Mouse (Mus musculus) urinary bladder, postnatal 25 days (tissue): ENCODE measurements around the gene Pbx1.
"Not testable (repeated sequence)": the region's sequence is repeated elsewhere in the genome, so short reads cannot be mapped to it uniquely, and the experiment has no call there.

Experiments
- DNase-seq: peaks from one replicate; pipeline ENCODE4 v3.0.0; 2022; ENCODE audit warnings: low spot score

Gene Pbx1

DNA sequence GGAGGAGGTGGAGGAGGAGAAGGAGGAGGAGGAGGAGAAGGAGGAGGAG lies at the start of gene Pbx1:
TSS of gene Pbx1 (minus strand) at position 39 of the 49 bp plus-strand sequence.
- not testable (repeated sequence) for DNase-seq

DNA sequence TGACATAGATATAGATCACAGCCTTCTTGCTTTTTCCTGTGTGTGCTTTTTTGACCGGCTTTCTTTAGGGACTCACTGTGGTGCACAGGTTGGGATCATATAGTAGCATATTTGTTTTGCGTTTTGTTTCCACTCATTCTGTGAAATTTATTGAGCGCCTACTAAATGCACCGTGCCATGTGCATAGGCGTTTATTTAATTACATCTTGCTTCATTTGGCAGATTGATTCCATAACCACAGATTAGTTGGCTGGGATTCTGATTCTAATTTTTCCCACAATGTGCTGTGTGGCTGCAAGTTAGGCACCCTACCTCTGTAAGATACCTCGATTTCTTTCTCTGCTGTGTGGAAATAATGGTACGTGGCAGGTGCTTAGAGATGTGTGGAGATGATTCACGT lies 47.6 kb upstream of the Pbx1 start:
- DNase-seq, result no peak

DNA sequence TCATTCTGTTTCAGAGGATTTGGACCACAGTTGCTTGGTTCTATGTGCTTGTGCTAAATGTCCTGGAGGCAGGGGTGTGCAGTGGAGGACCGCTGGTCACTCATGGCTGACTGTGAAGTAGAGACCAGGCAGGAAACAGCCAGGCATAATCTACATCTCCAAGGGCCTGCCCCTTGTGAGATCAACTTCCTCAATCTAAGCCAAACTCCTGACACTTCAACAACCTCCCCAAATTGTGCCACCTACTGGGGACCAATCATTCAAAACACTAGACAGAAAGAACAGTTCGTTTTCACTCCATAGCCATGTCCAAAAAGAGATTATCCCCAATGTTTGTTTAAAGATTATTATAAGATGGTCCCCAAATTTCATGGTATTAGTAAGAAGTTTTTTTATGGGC lies 46.8 kb upstream of the Pbx1 start:
- no peak for DNase-seq

DNA sequence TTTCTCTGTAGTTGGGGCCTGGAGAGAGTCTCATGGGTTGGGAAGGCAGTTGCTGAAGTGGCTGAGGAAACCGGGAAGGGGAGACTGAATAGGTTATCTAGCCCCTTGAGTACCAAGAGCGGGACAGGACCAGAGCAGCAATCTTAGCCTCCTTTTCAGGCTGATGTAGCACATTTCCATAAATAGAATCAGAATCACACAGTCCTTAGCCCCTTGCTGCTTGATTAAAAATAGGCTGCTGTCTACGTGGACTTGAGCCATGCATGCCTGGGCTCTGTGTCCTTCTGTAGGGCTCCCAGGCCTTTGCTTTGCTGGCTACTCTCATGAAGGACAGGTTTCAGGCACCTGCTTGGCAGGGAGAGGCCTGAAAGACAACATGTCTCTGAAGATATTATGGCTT lies 44.8 kb upstream of the Pbx1 start:
- DNase-seq, result no peak

DNA sequence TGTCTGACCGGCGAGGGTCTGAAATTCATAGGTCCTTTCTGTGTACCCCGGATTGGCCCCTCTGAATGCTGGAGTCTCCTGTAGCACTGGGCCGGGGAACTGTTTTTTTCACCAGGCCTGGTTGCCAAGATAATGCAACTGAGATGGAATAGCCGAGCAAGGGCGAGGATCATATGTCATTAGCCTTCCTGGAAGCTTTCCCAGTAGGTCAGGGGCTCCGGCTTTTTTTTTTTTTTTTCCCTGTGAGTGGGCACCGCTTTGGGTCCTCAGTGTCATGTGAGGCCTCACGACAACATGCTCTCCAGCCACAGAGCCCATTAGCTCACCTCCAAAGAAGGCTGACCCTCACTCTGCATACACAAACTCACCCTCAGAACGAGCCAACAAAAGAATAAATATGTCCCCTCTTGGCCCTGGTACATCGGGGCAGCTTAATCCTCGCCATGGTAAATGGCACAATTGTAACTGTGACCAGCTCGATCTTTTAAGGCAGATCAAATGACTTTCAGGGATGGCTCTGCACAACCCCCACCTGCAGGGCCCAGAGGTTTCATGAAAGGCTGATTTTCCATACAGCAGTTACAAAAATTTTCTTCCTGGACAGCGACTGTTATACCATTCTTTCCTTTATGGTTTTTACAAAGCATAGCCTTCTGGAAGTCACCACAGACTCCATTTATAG lies 44.3 kb upstream of the Pbx1 start:
- DNase-seq, result no peak

DNA sequence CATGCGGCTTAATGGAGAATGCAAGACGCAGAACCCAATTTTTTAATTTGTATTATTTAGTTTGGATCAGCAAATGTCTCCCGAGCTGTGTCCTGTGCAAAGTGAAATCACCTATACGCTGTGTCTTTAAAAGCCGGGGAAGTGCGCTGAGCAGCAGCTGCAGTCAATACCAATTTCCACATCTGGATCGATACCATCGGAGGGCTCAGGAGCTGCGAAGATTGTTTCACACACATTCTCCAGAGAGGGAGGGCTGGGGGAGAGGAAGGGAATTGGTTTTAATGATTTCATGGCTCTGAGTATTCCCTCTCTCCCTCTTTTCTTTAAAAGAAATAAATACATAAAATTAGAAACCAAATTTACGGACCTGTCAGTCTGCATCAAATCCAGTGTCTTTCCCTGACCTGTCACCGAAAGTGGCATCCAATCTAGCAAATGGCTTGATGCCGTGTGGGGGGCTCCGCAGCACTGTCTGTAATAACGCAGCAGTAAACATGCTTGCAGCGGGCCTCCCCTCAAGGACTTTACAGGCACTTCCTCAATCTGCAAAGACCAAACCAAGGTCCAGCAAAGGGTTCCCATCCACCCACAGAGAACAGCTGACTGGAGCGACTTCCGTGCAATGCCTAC lies 43.6 kb upstream of the Pbx1 start:
- no peak for DNase-seq

DNA sequence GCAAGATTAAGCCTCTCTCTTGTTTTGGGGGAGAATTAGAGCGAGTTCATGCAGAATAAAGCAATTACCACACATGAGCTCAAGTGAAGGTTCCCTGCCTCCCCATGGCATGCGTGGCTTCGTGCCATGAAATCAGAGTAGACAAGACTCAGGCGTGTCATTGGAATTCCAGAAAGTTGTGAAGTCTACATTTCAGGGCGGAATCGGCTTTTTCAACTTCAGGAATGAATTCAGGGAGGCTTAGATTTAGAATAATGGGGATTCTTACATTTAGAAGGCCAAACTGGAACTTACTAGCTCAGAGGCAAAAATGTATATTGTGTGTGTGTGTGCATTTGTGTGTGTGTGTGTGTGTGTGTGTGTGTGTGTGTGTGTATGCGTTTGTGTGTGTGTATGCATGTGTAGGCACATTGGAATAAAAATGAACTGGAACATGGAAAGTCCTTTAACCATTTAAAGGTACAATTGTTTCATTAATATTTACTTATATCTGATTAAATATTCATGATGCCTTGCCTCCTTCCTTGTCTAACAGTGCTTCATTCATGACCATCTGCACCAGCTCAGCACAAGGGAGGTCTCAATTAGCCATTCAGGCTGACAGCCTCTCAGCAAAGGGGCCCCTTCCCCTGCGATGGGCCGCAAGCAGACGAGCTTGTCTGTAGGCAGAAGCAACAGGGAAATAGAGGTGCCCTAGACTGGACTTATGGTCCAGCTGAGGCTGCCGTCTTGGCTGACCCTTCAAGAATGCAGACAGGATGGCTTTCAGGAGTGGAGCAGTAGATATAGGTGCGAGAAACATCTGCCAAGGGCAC lies 41.4 kb upstream of the Pbx1 start:
- peak; percentile 27 for DNase-seq

DNA sequence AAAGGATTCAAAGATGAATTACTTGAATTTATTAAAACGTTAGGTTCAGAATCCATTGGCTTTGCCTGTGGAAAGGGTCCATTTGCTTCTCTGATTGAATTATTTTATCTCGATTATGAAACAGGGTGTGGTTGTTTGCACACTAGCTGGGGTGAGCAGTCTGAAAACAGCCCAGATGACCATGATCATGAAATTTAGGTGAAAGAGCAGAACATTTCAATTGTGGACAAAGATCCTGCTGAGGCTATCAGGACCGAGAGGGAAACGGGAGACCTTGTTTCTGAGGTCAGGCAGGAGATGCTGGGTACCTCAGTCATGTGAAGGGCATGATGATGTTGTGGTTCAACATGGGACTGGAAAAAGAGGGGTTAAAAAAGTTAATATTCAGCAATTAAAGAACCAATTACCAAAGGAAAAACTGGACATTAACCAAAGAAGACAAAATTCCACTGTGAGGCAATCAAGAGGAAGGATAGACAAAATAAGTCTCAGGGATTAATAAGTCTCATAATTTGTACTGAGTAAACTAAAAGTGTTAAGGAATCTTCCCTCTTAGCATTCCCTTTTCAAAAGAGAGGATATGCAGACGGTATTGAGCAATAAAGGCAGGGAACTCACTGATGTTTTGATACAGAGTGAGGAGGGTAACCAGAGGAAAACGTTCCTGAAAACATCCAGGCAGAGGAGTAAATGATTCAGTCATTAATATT lies 40.6 kb upstream of the Pbx1 start:
- peak; percentile 8 for DNase-seq

DNA sequence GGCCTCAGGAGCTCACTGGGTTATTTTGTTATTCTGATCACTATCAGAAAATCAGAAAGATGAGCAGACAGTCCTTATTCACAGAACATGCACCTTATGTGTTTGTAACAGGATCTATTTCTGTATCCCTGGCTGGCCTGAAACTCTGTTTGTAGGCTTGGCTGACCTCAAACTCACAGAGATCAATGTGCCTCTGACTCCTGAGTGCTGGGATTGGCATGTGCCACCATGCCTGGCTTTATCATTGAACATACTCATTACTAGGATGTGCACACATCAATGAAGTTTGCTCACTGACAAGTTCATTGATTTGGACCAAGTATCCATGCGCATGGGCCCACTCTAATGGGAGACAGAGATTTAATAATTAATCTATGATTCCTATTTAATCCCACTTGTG lies 27.4 kb upstream of the Pbx1 start:
- no peak for DNase-seq

DNA sequence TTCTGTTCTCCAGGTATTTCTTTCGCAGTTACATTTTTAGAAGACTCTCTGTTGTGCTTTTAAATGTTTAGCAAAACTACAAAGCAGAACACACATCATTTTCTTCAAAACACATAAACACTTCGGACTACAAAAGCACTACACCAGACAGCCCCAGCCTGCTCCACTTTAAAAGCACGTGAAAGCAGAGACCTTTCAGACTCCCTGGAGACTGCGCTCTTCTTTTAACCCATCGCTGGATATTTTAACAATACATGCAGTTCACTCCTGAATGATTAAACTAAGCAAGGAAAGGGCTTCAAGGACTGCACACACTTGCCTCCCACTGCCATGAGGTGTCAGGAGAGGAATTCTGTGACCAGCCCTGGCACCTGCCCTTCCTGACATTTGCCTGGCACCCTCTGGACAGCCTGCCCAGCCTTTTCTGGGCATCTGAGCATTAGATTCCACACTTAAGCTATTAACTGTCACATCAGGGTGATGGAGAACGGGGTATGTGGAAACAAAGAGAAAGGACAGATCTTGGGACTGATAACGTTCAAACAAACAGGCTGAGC lies 25.2 kb upstream of the Pbx1 start:
- no peak for DNase-seq

DNA sequence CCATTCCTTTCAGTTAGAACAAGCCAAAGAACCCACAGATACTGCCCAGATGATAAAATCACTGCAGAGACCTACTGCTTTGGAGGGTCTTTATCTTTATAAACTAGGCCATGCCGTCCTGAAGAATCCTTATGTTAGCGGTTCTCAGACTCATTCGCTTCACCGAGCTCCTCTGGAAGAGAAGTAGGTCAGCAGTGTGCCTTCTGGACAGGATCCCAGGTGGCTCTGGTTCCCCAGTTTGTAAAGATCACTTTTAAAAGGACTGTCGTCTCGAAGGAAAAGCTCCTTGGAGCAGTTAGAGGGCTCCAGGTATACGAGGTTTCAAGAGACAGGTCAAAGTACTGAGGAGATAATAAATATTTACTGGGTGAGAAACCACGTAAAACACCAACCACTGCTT lies 23.1 kb upstream of the Pbx1 start:
- DNase-seq, result no peak

DNA sequence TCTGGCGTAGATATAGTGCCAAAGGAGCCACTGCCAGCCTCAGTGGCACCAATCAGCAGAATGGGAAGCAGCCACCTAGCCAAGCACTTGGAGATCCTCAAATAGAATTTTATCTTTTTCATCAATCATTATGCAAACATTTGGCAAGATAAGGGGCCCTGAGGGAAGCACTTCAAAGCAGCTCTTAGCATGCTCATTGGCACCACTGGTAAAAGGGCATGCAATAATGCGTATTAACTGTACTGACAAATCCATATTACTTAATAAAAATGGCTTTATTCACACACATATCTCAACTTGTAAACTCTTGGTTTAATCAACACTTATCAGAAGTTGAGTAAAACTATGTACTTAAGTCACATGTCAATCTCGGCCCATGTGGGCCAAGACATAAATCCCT lies 1.6 kb upstream of the Pbx1 start:
- DNase-seq, result no peak

DNA sequence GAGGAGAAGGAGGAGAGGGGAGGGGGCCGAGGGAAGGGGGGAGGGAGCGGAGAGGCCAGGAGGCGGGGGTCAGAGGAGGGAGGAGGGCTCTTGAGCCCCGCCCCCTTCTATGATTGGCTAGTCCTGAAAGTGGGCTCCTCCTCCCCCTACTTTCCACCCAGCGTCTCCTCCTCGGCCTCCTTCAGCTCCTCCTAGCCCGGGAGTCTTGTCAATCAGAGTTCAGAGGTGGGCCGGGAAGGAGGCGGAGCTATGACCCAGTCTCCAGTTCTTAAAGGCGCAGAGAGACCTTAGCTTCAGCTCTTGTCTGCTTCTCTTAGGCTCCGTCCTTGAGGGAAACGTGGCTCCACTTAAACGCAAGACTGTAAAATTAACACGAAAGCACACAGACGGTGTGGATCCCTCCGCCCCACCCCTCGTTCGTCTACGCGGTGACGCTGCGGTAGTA lies 233 bp upstream of the Pbx1 start:
- DNase-seq, result peak; percentile 82

DNA sequence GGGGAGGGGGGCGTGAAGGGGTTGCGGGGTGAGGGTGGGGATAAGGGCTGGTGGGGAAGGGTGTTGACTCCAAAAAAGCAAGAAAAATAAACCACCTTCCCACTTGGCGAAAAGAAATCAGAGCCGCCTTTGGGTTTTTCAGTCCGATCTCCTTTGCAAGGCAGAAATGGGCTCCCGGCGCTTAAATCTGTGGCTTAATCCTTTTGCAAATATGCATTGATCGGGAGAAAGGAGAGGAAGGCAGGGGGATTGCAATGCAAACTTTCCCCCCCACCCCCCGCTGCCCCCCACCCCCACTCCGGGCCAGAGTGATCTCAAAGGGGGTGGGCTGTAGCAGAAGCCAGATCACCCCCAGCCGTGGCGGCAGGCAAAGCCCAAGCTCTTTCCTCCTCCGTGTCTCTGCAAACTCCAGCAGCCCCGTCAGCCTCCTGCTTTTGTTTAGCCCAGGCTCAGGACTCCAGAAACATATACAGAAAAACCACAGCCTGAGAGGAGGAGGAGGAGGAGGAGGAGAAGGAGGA lies 299 bp downstream of the Pbx1 start:
- DNase-seq, result peak; percentile 68

DNA sequence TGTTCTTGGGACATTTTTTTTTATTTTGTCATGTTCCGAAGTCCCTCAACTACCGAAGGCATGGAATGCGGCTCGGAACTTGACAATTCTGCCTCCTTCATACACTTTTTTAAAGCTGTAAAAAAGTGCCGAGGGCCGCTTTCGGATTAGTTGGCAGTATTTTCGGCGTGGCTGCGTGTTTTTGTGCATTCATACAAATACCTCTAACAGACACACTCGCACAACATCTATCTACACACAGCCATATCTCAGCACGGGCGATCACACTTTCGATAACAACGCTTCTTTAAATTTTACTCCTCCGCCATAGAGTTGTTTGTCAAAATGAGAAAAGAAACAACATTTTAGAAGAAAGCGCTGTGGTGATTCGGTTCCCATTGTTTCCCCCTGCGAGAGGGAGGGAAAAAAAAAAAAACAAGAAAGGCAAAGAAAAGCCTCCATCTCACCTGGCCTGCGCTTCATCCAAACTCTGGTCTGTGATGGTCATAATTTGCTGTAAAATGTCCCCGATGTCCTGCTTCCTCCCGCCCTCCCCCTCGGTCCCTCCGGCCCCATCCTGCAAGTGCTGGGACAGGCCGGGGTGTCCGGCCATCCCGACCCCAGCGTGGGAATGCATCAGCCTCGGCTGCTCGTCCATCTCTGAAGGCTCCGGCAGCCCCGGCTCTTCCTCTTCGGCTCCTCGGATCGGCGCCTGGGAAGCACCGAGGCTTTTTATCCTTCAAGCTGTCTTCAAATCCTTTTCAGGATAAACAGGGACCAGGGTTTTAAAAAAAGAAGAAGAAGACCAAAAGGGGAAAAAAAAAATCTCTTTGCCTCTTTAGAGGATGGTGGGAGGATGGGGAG lies 981 bp downstream of the Pbx1 start:
- DNase-seq, result peak; percentile 40

DNA sequence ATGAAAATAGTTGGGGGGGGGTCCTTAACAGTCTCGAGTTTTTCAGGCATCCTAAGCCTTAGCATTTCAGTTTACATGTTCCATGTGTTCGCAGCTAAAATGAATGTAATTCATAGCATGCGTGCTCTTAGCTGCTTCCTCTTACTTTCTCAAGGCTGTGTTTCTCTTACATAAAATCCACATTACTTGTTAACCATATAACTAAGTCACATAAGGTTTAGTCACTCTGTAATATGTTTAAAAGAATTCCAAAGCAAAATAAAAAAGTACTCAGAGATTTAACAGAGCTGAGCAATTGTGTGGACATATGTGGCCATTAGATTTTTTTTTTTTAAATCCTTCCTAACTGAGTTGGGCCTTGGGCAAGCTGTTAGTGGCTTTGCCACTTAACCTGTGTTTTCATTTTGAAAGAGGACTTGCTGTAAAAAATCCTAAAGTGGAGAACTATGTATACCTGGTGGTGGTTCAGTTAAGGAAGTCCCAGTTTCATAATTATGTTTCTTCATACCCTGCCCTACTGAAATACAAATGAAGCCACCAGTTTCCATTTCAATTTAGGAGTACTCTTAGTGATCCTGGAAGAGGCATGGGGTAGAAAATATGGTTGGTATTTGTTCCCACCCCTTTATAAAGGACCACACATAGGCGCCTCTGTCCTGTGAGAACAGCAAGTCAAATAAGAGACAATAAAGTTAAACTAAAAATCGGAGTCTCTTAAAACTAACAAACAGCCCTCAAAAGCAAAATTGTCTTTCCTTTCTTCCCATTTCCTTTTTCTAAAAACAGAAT lies 2.0 kb downstream of the Pbx1 start:
- DNase-seq, result no peak

DNA sequence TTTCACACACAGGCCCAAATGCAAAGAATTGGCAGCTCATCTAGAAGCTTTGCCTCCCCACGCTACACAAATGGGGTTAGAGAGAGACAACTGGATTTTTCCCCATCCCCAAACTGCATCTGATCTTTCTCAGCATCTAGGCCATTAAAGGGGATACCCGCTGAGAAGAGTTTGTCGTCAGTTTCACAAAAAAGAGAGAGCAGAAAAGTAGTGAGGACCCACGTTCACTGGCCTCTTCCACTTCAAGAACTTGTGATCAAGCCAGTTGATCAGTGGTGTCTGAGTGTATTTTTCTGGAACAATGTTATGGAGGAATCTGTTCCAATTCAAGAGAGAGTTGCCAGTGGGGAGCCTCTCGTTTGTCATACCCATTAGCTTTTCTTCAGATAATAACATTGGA lies 2.7 kb downstream of the Pbx1 start:
- peak; percentile 6 for DNase-seq

DNA sequence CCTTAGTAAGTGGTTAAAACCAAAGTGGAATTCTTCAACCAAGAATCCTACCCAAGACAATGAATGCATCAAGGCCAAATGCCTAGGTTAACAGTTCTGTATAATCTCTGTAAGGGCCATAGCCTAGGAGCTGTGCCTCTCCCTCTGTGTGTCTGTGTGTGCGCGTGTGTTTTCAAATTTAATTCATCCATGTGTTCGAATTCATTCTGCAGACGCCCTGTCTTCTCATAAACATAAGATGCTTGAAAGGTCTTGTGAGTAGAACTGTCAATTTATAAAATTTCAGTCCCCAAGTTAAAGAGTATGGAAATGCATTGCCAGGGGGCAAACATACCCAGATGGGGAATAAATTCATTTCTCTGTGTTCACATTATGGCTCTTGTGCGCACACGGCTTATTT lies 3.8 kb downstream of the Pbx1 start:
- peak; percentile 3 for DNase-seq

DNA sequence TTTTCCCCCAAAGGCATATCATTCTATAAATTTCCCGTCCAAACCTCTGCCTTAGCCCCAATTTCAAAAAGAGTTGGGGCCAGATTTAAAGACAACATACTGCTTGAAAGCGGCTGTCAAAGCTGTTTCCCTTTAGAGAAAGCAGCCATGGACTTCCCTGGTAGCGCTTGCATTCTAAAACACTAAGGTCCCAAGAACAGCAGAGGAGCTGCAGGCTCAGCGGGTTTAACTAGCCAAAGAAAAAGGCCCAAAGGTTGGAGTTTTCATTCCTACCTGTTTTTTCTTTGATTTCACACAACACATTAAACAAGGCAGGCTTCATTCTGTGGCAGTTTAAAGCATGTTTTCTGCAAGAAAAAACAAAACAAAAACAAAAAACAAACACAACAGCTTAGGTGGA lies 4.5 kb downstream of the Pbx1 start:
- DNase-seq, result peak; percentile 5

DNA sequence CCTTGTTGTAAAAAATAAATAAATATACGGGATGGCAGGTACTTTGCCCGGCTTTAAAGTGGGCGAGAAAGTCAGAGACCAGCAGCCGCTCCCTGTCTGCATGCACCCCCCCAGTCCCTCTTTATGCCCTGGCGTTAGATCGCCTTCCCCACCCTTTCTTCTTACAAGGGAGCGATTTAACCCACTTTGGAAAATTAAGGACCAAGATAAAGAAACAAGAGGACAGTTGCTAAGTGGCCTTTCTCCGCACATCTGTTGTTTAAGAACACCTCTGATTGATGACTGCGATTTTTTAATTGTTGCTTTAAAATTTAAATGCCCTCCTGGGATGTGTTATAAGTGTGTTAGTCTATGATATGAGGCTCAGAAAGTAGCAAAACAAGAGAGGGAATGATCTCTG lies 5.2 kb downstream of the Pbx1 start:
- DNase-seq, result peak; percentile 3

DNA sequence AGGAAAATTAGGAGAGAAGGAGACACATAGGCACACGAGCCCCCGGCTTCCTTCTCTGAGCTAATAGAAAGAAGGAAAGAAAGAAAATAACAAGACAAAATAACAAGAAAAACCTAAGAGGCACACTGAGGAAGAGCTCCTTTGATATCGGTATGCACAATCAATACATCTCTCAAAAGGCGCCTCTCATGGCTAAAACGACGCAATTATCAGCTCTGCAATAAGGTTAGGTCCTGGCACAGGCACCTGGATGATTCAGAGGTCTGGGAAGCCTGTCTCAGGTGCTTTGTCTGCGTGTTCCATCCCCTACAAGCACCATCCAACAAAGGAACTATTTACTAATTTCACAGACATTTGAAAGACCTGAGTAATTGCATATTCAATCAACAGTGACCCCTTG lies 5.8 kb downstream of the Pbx1 start:
- peak; percentile 7 for DNase-seq
